Mouse (Mus musculus) ES-CJ7 (cell line): Measurements from ENCODE around the gene Lix1l.

ENCODE experiments used
- DNase-seq: peaks from one replicate; pipeline ENCODE4 v3.0.0; 2011; ENCODE audit warnings: low read depth, low spot score

Lix1l gene

GRCm38 (mm10) chr3:96600639-96601250 lies at the start of gene Lix1l:
Gene Lix1l, plus strand, starts transcription at chr3:96601149.
- DNase-seq: peak; percentile 98

- DNase-seq: peak; percentile 78
These were observed 49.7 kb upstream of the Lix1l start for GRCm38 (mm10) chr3:96551203-96551602.

GRCm38 (mm10) chr3:96551890-96552289 lies 49.1 kb upstream of the Lix1l start:
- DNase-seq: no peak

- DNase-seq: no peak
These were observed 47.3 kb upstream of the Lix1l start for GRCm38 (mm10) chr3:96553601-96554000.

GRCm38 (mm10) chr3:96554251-96554650 lies 46.7 kb upstream of the Lix1l start:
- DNase-seq: no peak

- DNase-seq: no peak
These were observed 45.8 kb upstream of the Lix1l start for GRCm38 (mm10) chr3:96555041-96555596.

- no peak for DNase-seq
These were observed 44.8 kb upstream of the Lix1l start for GRCm38 (mm10) chr3:96555999-96556614.

- DNase-seq: no peak
These were observed 44.0 kb upstream of the Lix1l start for GRCm38 (mm10) chr3:96556651-96557635.

- DNase-seq: peak; percentile 99
These were observed 43.3 kb upstream of the Lix1l start, which contains the start of gene Txnip for GRCm38 (mm10) chr3:96557694-96558093. Gene Txnip, plus strand, starts transcription at chr3:96557957.

GRCm38 (mm10) chr3:96558159-96558558 lies 42.8 kb upstream of the Lix1l start:
- DNase-seq: no peak

GRCm38 (mm10) chr3:96558668-96559196 lies 42.2 kb upstream of the Lix1l start:
- DNase-seq: no peak

GRCm38 (mm10) chr3:96559398-96559910 lies 41.5 kb upstream of the Lix1l start:
- DNase-seq: no peak

GRCm38 (mm10) chr3:96559911-96560850 lies 40.8 kb upstream of the Lix1l start:
- DNase-seq: no peak

GRCm38 (mm10) chr3:96560881-96561668 lies 39.9 kb upstream of the Lix1l start:
- no peak for DNase-seq

- DNase-seq: no peak
These were observed 38.8 kb upstream of the Lix1l start for GRCm38 (mm10) chr3:96561946-96562681.

- no peak for DNase-seq
These were observed 37.7 kb upstream of the Lix1l start for GRCm38 (mm10) chr3:96563267-96563666.

GRCm38 (mm10) chr3:96563911-96564632 lies 36.9 kb upstream of the Lix1l start:
- DNase-seq: no peak

GRCm38 (mm10) chr3:96564633-96565032 lies 36.3 kb upstream of the Lix1l start:
- DNase-seq: peak; percentile 53
